Mouse (Mus musculus) spleen, adult 2 months (tissue): ENCODE results near the gene Wbp11. TPM values are rescaled to one million over a fixed set of nuclear protein-coding genes. Genes with fewer than 3 reads are reported as not detected.

Experiments
- DNase-seq, 2 experiments: peaks; one replicate each; pipeline versions ENCODE4 v3.0.0 to v3.0.0-alpha.2; 2012 to 2021; ENCODE audit warnings: low spot score in 2 of 2, low read depth in 1 of 2
- H3K27ac ChIP-seq: fragments of 200-500 bp; 2 replicates; pipeline ENCODE4 v1.5.1; 2012; ENCODE audit warnings: low read length, inconsistent platforms; ENCODE audit not compliant: insufficient read depth
- H3K27me3 ChIP-seq: fragments of 200-500 bp; 2 replicates; pipeline ENCODE4 v1.6.1; 2012; ENCODE audit warnings: mild to moderate bottlenecking, moderate library complexity, low read length, inconsistent platforms; ENCODE audit not compliant: control insufficient read depth, insufficient read depth
- H3K36me3 ChIP-seq: fragments of 200-500 bp; 2 replicates; pipeline ENCODE4 v1.6.1; 2012; ENCODE audit warnings: mild to moderate bottlenecking, low read length, inconsistent platforms; ENCODE audit not compliant: control insufficient read depth, insufficient read depth
- H3K4me1 ChIP-seq: fragments of 200-500 bp; 2 replicates; pipeline ENCODE4 v1.6.1; 2011; ENCODE audit warnings: inconsistent platforms; ENCODE audit not compliant: control insufficient read depth, insufficient read depth, insufficient read length
- H3K4me3 ChIP-seq: fragments of 200-500 bp; 2 replicates; pipeline ENCODE4 v1.5.1; 2011; ENCODE audit warnings: mild to moderate bottlenecking, inconsistent platforms; ENCODE audit not compliant: insufficient read depth, insufficient read length; ENCODE audit errors: extremely low read depth
- CTCF ChIP-seq: fragments of 200-500 bp; IDR thresholded peaks from 2 replicates; pipeline ENCODE4 v1.5.1; 2011; ENCODE audit warnings: mild to moderate bottlenecking, inconsistent platforms; ENCODE audit not compliant: insufficient read depth, insufficient read length, insufficient replicate concordance; ENCODE audit errors: extremely low read depth
- POLR2A ChIP-seq: fragments of 200-500 bp; IDR thresholded peaks from 2 replicates; pipeline ENCODE4 v1.6.1; 2011; ENCODE audit warnings: low read depth, low read length, inconsistent platforms
- WGBS: fragments of 180-500 bp; shearing (Covaris S2); methylation state at CpG from one replicate; pipeline ENCODE4 v1.1.7; 2018; 5-methylcytosine and 5-hydroxymethylcytosine counted together
- polyA plus RNA-seq: library from polyadenylated mRNA; depleted of rRNA; stranded (reverse); fragments of >200 nt; gene quantifications from 2 replicates; pipeline ENCODE4 v1.2.3, GENCODE M21; 2012

Gene Wbp11
- polyA plus RNA-seq, 1 experiment, result 33.5 TPM

DNA sequence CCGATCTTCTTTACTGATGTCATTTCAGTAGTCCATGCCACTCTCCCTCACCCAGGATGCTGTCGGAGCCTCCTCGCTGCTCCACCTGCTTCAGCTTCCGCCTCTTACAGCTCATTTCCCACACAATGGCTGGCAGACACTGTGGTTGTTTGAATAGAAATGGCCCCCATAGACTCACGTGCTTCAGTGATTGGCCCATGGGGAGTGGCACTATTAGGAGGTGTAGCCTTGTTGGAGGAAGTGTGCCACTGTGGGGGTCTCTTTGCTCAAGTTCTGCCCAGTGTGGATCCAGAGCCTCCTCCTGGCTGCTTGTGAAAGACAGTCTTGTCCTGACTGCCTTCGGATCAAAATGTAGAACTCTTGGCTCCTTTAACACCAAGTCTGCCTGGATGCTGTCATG, 32.2 kb downstream of the Wbp11 start:
- Histone ChIP-seq H3K36me3 (no peaks in the 10 kb centered on the region), H3K27me3 (peaks cover 5% of the 10 kb centered on the region), H3K27ac (no peak overlapping the region), H3K4me1 (peaks cover 6% of the 10 kb centered on the region), H3K4me3 (no peak overlapping the region)
- 90% methylated on average over 6 of the region's 6 CpGs for WGBS
- no peak for TF ChIP-seq POLR2A
- TF ChIP-seq CTCF, result no peak
- DNase-seq, result no peak

DNA sequence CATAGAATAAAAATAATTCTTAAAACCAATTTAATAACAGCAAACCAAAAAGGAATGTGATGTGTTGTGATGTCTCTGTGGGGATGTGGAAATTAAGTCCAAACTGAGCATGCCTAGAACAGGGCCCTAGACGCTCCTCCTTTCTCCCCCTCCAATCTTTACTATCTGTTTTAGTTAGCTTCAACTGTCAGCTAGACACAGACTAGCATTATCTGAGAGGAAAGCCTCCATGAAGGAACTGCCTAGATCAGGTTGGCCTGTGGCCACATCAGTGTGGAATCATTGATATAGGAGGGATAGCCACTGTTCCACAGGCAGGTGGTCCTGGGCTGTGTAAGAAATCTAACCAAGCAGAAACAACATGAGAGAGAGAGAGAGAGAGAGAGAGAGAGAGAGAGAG, 32.9 kb downstream of the Wbp11 start:
- Histone ChIP-seq H3K27ac (no peak overlapping the region), H3K36me3 (no peaks in the 10 kb centered on the region), H3K27me3 (peaks cover 5% of the 10 kb centered on the region), H3K4me1 (peaks cover 6% of the 10 kb centered on the region), H3K4me3 (no peak overlapping the region)
- DNase-seq, result no peak
- 87% methylated on average over 1 of the region's 1 CpGs for WGBS
- no peak for TF ChIP-seq CTCF
- no peak for TF ChIP-seq POLR2A

DNA sequence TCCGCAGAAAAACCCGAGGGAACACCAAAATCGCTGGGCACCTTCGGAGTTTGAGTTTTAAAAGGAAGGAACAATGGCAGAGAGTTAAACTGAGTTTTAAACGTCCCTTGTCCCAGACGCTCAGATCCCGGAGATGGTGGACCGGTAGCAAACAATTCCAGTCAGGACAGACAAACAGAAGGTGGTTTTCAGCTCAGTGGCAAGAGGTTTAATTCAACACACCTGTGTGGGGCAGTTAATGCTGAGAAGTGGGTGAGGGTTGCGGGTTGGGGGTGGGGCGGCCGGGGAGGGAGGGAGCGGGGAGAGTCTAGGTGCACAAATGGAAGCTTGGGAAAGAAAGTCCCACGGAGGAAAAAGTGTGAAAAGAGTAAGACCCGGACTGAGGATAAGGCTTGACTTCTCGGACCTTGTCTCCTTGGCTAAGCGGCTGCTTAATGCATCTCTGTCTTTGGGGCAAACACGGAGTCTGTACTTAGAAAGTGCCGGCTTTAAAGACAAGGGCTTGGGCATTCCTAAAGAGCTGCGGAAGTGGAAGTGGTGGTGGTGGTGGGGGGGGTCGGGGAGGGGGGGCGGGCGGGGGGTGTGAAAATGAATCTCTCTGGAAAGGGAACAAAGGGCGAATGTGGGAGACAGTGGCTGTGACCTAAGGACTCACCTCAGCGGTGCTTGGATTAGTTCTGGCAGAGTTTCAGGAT, 34.1 kb downstream of the Wbp11 start:
- DNase-seq, result no peak
- WGBS, result 1% methylated on average over 24 of the region's 24 CpGs
- H3K27me3 ChIP-seq, result peaks cover 5% of the 10 kb centered on the region
- H3K4me3 ChIP-seq, result peak overlapping the region; percentile 31
- TF ChIP-seq POLR2A (no peak), CTCF (no peak)
- no peak overlapping the region for H3K27ac ChIP-seq
- H3K4me1 ChIP-seq, result peaks cover 6% of the 10 kb centered on the region
- no peaks in the 10 kb centered on the region for H3K36me3 ChIP-seq

DNA sequence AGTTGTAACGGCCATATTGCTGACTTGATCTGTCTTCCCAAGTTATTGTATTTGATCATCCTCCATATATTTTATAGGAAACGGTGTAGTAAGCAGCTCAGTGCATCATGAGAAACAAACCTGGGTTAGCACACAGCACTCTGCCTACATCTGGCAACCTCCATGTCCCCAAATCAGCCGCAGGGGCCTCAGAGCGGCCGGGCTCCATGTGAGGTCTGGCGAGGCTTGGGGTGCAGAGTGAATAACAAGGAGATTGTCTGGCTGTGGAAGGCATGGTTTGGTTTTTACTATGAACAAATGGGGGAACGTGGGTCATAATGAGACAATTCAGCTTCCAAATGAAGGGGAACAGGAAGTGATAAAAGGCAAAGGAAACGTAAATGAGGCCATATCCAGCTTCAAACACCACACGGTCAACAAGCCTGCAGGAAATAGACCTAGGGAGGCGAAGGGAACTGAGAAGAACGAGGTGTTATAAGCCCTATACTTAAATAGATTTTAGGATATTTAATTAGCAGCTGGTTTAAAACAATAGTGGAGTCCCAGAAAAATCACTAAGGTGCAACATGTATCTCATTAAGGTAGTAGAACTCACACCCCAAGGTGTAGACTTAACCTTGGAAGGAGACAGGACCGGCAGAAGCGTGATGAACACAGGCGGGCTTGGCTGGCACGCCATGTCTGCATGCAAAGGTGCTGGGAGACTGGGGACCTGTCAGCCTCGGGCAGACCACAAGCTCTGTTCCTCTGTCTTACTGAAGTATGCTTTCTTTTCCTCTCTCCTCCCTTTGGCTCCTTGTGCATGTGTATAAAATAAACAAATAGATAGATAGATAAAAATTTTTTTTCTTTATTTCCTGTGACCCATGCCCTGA, 34.9 kb downstream of the Wbp11 start:
- TF ChIP-seq POLR2A (no peak), CTCF (no peak)
- Histone ChIP-seq H3K36me3 (no peaks in the 10 kb centered on the region), H3K4me1 (peaks cover 6% of the 10 kb centered on the region), H3K27me3 (peaks cover 5% of the 10 kb centered on the region), H3K27ac (no peak overlapping the region), H3K4me3 (no peak overlapping the region)
- no peak for DNase-seq
- 32% methylated on average over 16 of the region's 16 CpGs for whole genome bisulfite sequencing

DNA sequence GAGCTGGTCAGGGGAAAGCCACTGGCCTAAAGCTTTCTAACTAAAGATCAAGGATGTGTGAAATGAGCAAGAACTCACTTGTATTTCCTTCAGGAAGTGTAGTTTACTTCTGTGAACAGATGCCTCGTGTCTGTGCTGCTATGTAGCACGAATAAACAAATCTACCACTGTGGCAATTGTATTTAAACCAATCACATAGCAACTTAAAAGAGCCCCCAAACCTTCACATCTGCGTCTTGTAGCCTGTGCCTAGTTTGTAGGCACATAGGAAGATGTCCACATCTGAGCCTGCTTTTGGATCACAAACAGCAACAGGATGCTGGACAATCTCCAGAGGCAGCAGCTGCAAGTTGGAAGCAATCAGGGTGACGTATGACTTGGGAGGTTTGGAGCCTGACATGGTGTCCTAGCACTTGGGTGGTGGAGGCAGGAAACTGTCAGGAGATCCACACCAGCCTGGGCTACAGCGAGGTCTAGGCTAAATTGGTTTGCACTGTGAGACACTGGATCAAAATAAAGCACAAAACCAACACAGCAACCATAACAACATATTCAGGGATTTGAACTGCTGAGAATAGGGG, 38.6 kb downstream of the Wbp11 start:
- TF ChIP-seq CTCF, result no peak
- no peak for TF ChIP-seq POLR2A
- no peak overlapping the region for H3K4me3 ChIP-seq
- no peak for DNase-seq
- H3K27me3 ChIP-seq, result peaks cover 5% of the 10 kb centered on the region
- no peaks in the 10 kb centered on the region for H3K36me3 ChIP-seq
- peaks cover 6% of the 10 kb centered on the region for H3K4me1 ChIP-seq
- H3K27ac ChIP-seq, result no peak overlapping the region
- WGBS, result 75% methylated on average over 5 of the region's 5 CpGs

DNA sequence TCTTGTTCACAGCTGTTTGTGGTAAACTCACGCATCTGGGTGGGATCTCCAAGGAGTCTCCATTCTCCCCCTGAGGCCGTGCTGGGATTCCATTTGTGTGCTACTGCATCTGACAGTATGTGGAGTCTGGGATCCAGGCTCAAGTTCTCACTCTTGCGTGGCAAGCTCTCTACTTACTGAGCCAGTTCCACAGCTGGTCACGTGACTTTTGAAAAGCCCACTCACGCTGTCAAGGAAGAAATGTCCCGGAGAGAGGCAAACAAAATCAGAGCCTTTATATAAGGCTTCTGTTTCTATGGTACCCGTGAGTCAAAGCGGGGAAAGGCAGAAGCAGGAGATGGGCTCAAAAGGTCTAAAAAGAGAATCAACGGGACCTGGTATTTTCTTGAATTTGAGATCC, 45.3 kb downstream of the Wbp11 start:
- Histone ChIP-seq H3K36me3 (no peaks in the 10 kb centered on the region), H3K27ac (no peak overlapping the region), H3K27me3 (no peaks in the 10 kb centered on the region), H3K4me3 (no peak overlapping the region), H3K4me1 (no peaks in the 10 kb centered on the region)
- TF ChIP-seq CTCF, result no peak
- no peak for TF ChIP-seq POLR2A
- WGBS, result 87% methylated on average over 9 of the region's 9 CpGs
- no peak for DNase-seq

DNA sequence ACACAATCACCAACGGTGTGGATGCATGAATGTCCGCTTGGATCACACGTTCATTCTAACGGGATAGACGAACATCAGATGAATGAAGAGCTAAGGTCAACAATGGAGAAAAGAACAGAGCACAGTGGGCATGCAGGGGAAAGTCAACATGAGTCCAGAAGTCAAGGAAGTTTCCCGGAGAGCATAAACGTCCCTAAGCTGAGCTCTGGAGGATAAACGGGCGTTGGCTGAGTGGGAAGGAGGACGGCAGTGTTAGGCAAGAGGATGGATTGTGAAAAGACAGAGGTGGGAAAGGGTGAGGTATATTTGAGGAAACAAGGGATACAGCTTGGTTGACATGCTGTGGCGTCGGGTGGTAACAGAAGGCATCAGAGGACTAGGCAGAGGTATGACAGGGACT, 45.9 kb downstream of the Wbp11 start:
- no peaks in the 10 kb centered on the region for H3K4me1 ChIP-seq
- no peak overlapping the region for H3K27ac ChIP-seq
- no peaks in the 10 kb centered on the region for H3K36me3 ChIP-seq
- no peak for DNase-seq
- H3K27me3 ChIP-seq, result no peaks in the 10 kb centered on the region
- WGBS, result 93% methylated on average over 12 of the region's 12 CpGs
- TF ChIP-seq POLR2A (no peak), CTCF (no peak)
- no peak overlapping the region for H3K4me3 ChIP-seq
